Mouse (Mus musculus): ENCODE measurements around the gene Tmem164. TPM values are rescaled to one million over a fixed set of nuclear protein-coding genes. Genes with fewer than 3 reads are reported as not detected.

The Tmem164 gene
- polyA plus RNA-seq, 1 experiment from 2014 or later = 28.0 TPM

DNA sequence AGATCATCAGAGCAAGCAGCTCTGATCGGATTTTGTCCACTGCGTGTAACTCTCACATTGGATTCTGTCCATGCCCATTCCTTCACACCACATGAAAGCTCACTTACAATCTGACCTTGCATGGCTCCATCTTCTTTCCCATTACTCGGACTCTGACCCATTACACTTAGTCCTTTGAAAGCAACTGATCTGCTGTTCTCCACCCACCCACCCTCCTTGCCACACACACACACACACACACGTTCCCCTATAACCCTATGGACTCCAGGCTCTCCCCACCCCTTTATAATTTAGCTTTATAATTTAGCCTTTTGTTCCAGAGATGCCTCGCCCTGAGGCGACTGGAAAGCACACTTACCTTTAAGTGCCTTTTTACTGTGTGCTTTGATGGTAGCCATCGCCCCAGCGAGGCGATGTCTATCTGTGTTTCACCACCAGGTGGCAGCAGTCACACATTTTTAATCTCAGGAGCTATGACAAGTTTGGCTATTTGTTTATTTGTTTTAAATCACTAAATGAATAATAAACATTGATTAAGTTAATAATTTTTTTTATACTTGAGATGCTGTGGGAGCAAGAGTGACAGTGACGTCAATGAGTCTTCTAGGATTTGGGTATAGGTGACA, 137.0 kb downstream of the Tmem164 start:
- H3K36me3 ChIP-seq (ENCODE audit: poor library complexity, severe bottlenecking) = no peaks in the 10 kb centered on the region
- no peaks in the 10 kb centered on the region for H3K4me1 ChIP-seq
- H3K4me3 ChIP-seq = no peak overlapping the region
- 48% methylated on average over 10 of the region's 10 CpGs for WGBS
- ATAC-seq = peak; percentile 57
- H3K27ac ChIP-seq = no peak overlapping the region
- H3K27me3 ChIP-seq = no peaks in the 10 kb centered on the region
- H3K9me3 ChIP-seq (replicated peaks) = no peaks in the 10 kb centered on the region
- no peak overlapping the region for H3K9ac ChIP-seq
- H3K4me2 ChIP-seq = no peak overlapping the region

DNA sequence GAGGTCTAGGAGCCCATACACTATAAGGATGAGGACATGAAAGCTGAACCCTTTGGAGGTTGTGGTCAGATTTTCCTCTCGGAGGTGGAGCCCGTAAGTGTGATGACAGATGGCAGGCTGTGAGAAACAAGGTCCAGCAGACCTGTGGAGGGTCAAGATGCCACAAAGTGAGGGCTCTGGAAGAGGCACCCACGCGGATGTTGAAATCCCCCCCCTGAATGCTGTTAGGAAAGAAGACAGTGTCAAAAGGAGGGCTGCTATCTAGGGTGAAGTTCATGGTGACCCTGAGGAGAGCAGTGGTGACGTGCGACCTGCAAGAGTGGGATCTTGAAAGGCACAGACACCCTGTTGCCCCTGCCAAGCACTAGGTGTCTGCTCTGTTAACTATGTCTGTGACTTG, 140.0 kb downstream of the Tmem164 start:
- no peak overlapping the region for H3K4me3 ChIP-seq
- no peak for ATAC-seq
- 82% methylated on average over 6 of the region's 6 CpGs for WGBS
- no peaks in the 10 kb centered on the region for H3K9me3 ChIP-seq (replicated peaks)
- H3K4me2 ChIP-seq = no peak overlapping the region
- no peak overlapping the region for H3K27ac ChIP-seq
- H3K27me3 ChIP-seq = no peaks in the 10 kb centered on the region
- H3K4me1 ChIP-seq = no peaks in the 10 kb centered on the region
- no peak overlapping the region for H3K9ac ChIP-seq
- H3K36me3 ChIP-seq (ENCODE audit: poor library complexity, severe bottlenecking) = no peaks in the 10 kb centered on the region

DNA sequence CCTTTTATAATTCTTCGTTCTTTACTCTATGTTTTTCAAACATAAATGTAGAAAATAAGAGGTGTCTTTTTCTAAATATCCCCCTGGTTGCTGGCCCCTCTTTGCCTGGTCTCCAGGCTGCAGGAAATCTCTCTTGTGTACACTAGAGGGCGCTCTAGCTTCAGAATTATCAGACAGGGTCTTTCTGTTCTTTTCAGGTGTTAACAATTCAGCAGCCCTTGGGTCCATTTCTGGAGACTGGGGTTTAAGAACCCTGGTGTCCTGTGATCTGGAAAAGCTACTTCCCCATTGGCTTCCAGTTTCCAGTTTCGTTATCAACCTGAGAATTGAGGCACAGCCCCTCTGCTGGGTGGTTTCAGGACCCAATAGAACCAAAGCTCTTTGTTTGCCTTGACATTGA, 140.6 kb downstream of the Tmem164 start:
- Histone ChIP-seq H3K9ac (no peak overlapping the region), H3K4me1 (no peaks in the 10 kb centered on the region), H3K36me3 (ENCODE audit: poor library complexity, severe bottlenecking) (no peaks in the 10 kb centered on the region), H3K4me2 (no peak overlapping the region), H3K27ac (no peak overlapping the region), H3K9me3 (replicated peaks) (no peaks in the 10 kb centered on the region), H3K4me3 (no peak overlapping the region), H3K27me3 (no peaks in the 10 kb centered on the region)
- ATAC-seq = peak; percentile 31
- WGBS = 26% methylated on average over 3 of the region's 3 CpGs

DNA sequence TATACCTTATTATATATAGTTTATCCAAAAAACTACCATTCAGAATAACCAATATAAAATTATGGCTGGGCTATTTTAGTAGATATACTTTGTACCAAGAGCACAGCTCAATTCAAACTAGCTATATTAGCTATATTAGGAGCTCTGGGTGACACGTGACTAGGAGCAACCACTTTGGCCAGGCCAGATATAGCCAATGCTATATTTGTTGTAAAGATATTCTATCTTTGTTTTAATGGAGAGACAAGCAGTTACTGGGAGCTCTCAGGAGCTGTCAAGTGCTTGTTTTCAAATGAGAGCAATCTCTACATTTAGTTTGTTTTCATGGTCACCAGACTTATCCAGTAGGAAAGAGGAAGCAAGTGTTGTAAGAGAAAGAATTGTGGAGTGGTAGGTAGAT, 144.1 kb downstream of the Tmem164 start:
- H3K36me3 ChIP-seq (ENCODE audit: poor library complexity, severe bottlenecking) = no peaks in the 10 kb centered on the region
- H3K9me3 ChIP-seq (replicated peaks) = no peaks in the 10 kb centered on the region
- WGBS = 75% methylated on average over 1 of the region's 1 CpGs
- no peaks in the 10 kb centered on the region for H3K4me1 ChIP-seq
- no peak overlapping the region for H3K4me3 ChIP-seq
- ATAC-seq = no peak
- no peak overlapping the region for H3K9ac ChIP-seq
- no peak overlapping the region for H3K27ac ChIP-seq
- no peak overlapping the region for H3K4me2 ChIP-seq
- no peaks in the 10 kb centered on the region for H3K27me3 ChIP-seq

DNA sequence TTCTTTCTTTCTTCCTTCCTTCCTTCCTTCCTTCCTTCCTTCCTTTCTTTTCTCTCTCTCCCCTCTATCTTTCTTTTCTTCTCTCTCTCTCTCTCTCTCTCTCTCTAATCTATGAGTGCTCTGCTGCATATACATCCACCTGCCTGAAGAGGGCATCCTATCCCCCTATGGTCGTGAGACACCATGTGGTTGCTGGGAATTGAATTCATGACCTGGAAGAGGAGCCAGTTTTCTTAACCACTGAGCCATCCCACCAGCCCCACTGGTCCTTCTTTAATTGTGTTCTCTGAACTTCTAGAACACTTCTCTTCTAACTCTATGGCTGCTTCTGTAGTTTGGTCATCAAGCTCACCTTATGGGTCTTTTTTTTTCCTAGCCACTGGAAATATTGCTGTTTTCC, 146.4 kb downstream of the Tmem164 start:
- Histone ChIP-seq H3K9ac (no peak overlapping the region), H3K36me3 (ENCODE audit: poor library complexity, severe bottlenecking) (no peaks in the 10 kb centered on the region), H3K27me3 (no peaks in the 10 kb centered on the region), H3K27ac (no peak overlapping the region), H3K4me3 (no peak overlapping the region), H3K4me1 (no peaks in the 10 kb centered on the region), H3K4me2 (no peak overlapping the region), H3K9me3 (replicated peaks) (no peaks in the 10 kb centered on the region)
- ATAC-seq = no peak
- 28% methylated on average over 1 of the region's 1 CpGs for WGBS

DNA sequence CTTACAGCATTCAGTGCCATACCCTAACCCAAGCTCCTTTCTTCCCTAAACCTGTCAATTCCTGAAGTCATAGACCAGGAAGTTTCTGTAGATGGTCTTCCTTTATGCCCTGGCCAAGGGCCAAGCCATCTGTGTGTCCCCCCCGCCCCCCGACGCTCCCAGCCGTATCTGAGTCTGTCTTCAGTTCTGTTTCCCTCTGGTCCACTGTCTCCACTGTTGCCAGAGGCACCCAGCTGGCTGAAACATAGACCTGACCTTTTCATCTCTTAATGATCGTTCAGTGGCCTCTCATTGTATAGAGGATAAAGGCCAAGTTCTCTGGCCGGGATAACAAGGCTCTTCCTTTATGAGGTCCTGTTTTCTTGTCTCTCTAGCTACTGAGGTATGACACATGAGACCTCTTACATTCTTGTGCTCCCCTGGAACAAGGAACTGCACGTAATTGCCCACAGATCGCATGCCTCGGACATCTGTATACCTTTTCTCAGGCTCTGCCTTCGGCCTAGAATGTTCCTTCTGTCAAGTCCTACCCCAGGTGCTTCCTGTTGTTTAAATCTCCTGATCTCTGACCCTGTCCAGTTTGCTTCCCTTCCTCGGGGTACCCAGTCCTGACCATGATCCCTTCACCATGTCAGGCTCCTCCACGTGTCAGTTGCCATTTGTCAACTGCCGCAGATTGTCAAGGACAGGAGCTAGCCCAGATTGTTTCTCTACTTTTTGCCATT, 147.1 kb downstream of the Tmem164 start:
- no peaks in the 10 kb centered on the region for H3K27me3 ChIP-seq
- no peak for ATAC-seq
- H3K36me3 ChIP-seq (ENCODE audit: poor library complexity, severe bottlenecking) = no peaks in the 10 kb centered on the region
- no peak overlapping the region for H3K4me2 ChIP-seq
- H3K4me3 ChIP-seq = no peak overlapping the region
- WGBS = 74% methylated on average over 13 of the region's 13 CpGs
- H3K9ac ChIP-seq = no peak overlapping the region
- H3K4me1 ChIP-seq = no peaks in the 10 kb centered on the region
- no peaks in the 10 kb centered on the region for H3K9me3 ChIP-seq (replicated peaks)
- no peak overlapping the region for H3K27ac ChIP-seq

DNA sequence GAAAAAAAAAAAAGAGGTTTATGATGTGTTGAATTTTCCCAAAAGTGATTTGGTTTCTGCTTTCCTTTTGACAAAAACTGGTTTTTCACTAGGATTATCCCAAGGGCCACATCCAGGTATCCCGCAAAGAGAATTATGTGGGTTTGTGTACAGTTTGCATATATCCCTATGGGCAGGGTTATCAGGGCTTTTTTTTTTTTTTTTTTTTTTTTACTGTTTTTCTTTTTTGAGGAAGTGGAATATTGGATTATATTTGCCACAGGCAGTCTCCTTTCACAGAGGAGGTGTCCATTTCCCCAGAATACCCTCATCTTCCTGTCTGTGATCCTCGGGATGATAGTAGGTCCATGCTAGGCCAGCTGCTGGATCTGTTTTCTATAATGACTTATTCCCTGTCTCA, 148.1 kb downstream of the Tmem164 start:
- no peak overlapping the region for H3K4me2 ChIP-seq
- H3K36me3 ChIP-seq (ENCODE audit: poor library complexity, severe bottlenecking) = no peaks in the 10 kb centered on the region
- no peaks in the 10 kb centered on the region for H3K4me1 ChIP-seq
- H3K4me3 ChIP-seq = no peak overlapping the region
- H3K27ac ChIP-seq = no peak overlapping the region
- WGBS = 88% methylated on average over 2 of the region's 2 CpGs
- ATAC-seq = no peak
- H3K9me3 ChIP-seq (replicated peaks) = no peaks in the 10 kb centered on the region
- H3K27me3 ChIP-seq = no peaks in the 10 kb centered on the region
- H3K9ac ChIP-seq = no peak overlapping the region

DNA sequence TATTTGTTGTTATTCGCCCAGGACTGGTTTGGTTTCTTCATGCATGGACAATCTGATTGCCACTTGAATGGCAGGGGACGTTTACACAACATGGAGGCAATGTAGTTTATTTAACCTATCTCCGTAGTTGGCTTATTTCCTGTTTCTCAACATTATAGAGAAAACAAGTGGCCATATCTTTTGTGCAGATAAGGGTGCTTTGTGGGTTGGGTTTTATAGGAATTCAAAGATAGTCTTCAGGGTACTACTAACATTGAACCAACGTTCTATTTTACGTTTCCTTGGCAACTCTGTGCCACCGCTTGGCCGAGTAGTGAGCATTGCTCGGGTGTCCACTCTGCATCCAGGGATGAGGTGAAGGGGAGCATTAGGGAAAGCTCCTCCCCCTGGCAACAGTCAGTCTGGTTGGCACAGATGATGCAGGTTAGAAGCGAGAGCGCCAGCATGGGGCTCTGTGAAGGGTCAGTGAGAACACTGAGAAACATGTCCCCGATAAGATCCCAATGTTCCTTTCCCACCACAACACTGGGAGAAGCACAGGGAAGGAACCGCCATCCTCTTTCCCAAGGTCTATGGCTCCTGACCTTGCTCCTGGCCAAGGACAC, 148.8 kb downstream of the Tmem164 start:
- H3K4me1 ChIP-seq = no peaks in the 10 kb centered on the region
- no peak overlapping the region for H3K9ac ChIP-seq
- WGBS = 87% methylated on average over 11 of the region's 12 CpGs
- no peak for ATAC-seq
- H3K9me3 ChIP-seq (replicated peaks) = no peaks in the 10 kb centered on the region
- H3K4me3 ChIP-seq = no peak overlapping the region
- no peaks in the 10 kb centered on the region for H3K36me3 ChIP-seq (ENCODE audit: poor library complexity, severe bottlenecking)
- no peak overlapping the region for H3K27ac ChIP-seq
- no peak overlapping the region for H3K4me2 ChIP-seq
- H3K27me3 ChIP-seq = no peaks in the 10 kb centered on the region

DNA sequence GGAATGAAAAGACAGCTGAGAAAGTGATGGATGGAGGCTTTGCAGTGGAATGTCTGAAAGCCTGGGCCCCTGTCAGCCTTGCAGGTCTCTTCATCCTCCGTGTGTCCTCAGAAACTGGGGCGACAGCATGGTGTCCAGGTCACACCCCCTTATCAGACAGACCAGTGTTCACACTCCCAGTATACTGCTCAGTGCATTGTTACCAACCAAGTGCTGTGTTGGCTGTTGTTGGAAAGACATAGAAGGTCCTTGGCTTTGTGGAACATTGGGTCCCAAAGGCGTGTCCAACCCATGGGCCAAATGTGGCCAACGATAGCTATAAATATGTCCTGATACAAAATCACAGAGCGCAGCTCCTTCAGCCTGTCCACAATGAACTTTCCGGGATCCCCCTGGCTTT, 149.4 kb downstream of the Tmem164 start:
- H3K4me2 ChIP-seq = no peak overlapping the region
- ATAC-seq = no peak
- no peaks in the 10 kb centered on the region for H3K4me1 ChIP-seq
- H3K27me3 ChIP-seq = no peaks in the 10 kb centered on the region
- H3K27ac ChIP-seq = no peak overlapping the region
- H3K9ac ChIP-seq = no peak overlapping the region
- no peaks in the 10 kb centered on the region for H3K36me3 ChIP-seq (ENCODE audit: poor library complexity, severe bottlenecking)
- 90% methylated on average over 6 of the region's 6 CpGs for WGBS
- H3K4me3 ChIP-seq = no peak overlapping the region
- no peaks in the 10 kb centered on the region for H3K9me3 ChIP-seq (replicated peaks)

DNA sequence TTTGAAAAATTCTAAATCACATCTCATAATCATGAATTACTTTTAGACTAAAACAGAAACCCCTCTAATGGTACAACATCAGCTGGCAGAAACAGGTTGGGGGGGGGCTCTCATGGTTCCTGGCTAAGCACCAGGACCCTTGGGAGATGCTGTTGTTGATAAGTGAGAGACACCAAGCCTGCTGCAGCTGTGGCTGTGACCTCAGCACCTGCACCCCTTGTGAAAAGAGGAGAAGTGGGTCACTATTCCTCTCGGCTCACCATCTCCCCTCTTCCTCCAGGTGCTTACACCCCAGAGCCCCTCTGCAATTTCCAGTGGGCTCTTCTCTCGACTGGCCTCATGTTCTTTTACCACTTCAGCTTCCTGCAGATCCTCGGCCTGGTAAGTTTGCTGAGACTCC, 151.0 kb downstream of the Tmem164 start:
- no peak overlapping the region for H3K4me3 ChIP-seq
- H3K4me1 ChIP-seq = no peaks in the 10 kb centered on the region
- H3K9me3 ChIP-seq (replicated peaks) = no peaks in the 10 kb centered on the region
- no peaks in the 10 kb centered on the region for H3K36me3 ChIP-seq (ENCODE audit: poor library complexity, severe bottlenecking)
- H3K9ac ChIP-seq = no peak overlapping the region
- ATAC-seq = no peak
- H3K27me3 ChIP-seq = no peaks in the 10 kb centered on the region
- H3K4me2 ChIP-seq = no peak overlapping the region
- 78% methylated on average over 3 of the region's 3 CpGs for WGBS
- H3K27ac ChIP-seq = no peak overlapping the region

DNA sequence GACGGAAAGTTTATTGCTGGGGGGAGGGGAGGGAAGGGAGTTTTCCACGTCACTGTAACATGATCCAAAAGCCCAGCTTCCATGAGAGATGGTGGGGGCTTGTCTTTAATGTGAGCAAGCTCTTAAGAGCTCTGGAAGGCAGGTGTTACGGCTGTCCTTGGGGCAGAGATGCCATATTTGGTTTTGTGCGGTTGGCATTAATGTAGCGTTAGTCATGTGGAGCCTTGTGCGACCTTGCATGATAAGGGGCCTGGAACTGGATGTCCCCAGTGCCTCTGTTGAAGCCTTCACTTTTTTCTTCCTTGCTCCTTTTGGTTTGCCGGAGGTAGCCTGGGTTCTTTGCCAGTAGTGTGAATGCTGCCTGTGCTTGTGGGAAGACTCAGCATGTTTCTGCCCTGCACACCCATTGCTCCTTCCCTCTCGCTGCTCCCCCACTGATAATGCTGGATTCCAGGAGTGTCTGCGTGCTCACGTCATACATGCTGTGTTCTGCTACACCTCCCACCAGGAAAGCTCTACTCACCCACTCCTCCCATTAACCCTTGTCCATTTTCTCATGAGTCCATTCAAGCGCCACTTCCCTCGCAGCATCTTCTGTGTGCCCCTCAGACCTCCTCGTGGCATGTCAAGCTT, 152.1 kb downstream of the Tmem164 start:
- WGBS = 77% methylated on average over 13 of the region's 13 CpGs
- H3K4me2 ChIP-seq = no peak overlapping the region

DNA sequence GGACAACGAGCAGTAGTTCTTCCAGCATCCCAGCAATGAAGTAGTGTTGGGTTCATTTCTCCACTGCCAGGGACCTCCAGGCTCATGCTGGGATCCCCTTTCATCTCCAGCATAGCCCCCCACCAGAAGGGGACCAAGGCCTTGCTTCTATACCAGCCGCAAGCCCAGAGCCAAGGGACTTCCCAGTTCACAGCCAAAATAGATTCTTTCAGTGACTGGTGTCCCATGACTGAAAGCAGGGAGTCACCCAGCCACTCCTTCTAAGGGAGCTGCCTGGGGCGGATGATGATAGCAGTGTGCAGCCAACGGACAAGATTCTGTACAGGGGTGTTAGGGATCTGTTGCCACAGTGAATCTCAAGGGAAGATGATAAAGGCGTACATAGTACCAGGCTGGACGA, 153.6 kb downstream of the Tmem164 start:
- Histone ChIP-seq H3K36me3 (ENCODE audit: poor library complexity, severe bottlenecking) (no peaks in the 10 kb centered on the region), H3K4me2 (no peak overlapping the region), H3K9me3 (replicated peaks) (no peaks in the 10 kb centered on the region), H3K4me3 (no peak overlapping the region), H3K27me3 (no peaks in the 10 kb centered on the region), H3K9ac (no peak overlapping the region), H3K4me1 (no peaks in the 10 kb centered on the region), H3K27ac (no peak overlapping the region)
- ATAC-seq = no peak
- 93% methylated on average over 6 of the region's 6 CpGs for WGBS

More for the DNA sequence above, 152.1 kb downstream of the Tmem164 start:
- Histone ChIP-seq H3K4me1 (no peaks in the 10 kb centered on the region), H3K36me3 (ENCODE audit: poor library complexity, severe bottlenecking) (no peaks in the 10 kb centered on the region), H3K4me3 (no peak overlapping the region), H3K27me3 (no peaks in the 10 kb centered on the region), H3K9ac (no peak overlapping the region), H3K27ac (no peak overlapping the region), H3K9me3 (replicated peaks) (no peaks in the 10 kb centered on the region)
- no peak for ATAC-seq
